Mouse (Mus musculus) kidney, embryonic 14.5 days (tissue): ENCODE data around the gene Nxph4. TPM values are rescaled to one million over a fixed set of nuclear protein-coding genes. Genes with fewer than 3 reads are reported as not detected.

Experiments used
- ATAC-seq: fragments of 200-750 bp; cut with Nextera tagmentation; 2 replicates; pipeline ENCODE4 v1.8.0; 2017; ENCODE audit warnings: moderate number of reproducible peaks, mild to moderate bottlenecking, moderate TSS enrichment, moderate library complexity; ENCODE audit not compliant: low FRiP score, low TSS enrichment
- H3K27ac ChIP-seq: fragments of 300-500 bp; sonication (generic); 2 replicates; pipeline ENCODE4 v1.5.1; 2014; ENCODE audit warnings: low read depth, mild to moderate bottlenecking, low read length, moderate library complexity, mixed read lengths
- H3K27me3 ChIP-seq: fragments of 300-500 bp; sonication (generic); 2 replicates; pipeline ENCODE4 v1.6.1; 2014; ENCODE audit warnings: mild to moderate bottlenecking, low read length; ENCODE audit not compliant: control insufficient read depth, insufficient read depth
- H3K36me3 ChIP-seq: fragments of 300-500 bp; sonication (generic); 2 replicates; pipeline ENCODE4 v1.6.1; 2014; ENCODE audit warnings: low read length, mixed read lengths; ENCODE audit not compliant: control insufficient read depth, insufficient read depth
- H3K4me1 ChIP-seq: fragments of 300-500 bp; sonication (generic); 2 replicates; pipeline ENCODE4 v1.6.1; 2014; ENCODE audit warnings: low read length, mixed read lengths; ENCODE audit not compliant: control insufficient read depth, insufficient read depth
- H3K4me2 ChIP-seq: fragments of 300-500 bp; sonication (generic); replicated peaks from 2 replicates; pipeline ENCODE4 v1.6.1; 2014; ENCODE audit warnings: low read depth, mild to moderate bottlenecking, low read length
- H3K4me3 ChIP-seq: fragments of 300-500 bp; sonication (generic); 2 replicates; pipeline ENCODE4 v1.5.1; 2014; ENCODE audit warnings: mild to moderate bottlenecking, low read length
- H3K9ac ChIP-seq: fragments of 300-500 bp; sonication (generic); 2 replicates; pipeline ENCODE4 v1.6.1; 2014; ENCODE audit warnings: low read depth, mild to moderate bottlenecking, low read length, moderate library complexity
- H3K9me3 ChIP-seq: fragments of 300-500 bp; sonication (generic); 2 replicates; pipeline ENCODE4 v1.6.1; 2016; ENCODE audit warnings: low read length; ENCODE audit not compliant: control insufficient read depth
- WGBS: fragments of 180-500 bp; shearing (Covaris S2); extraction: QIAGEN DNeasy Blood & Tissue Kit; methylation state at CpG from one replicate; pipeline ENCODE4 v1.1.7; 2014; 5-methylcytosine and 5-hydroxymethylcytosine counted together
- polyA plus RNA-seq: library from polyadenylated mRNA; unstranded; fragments of >200 nt; fragmentation: Nextera tagmentation; extraction: Ambion mirVana; gene quantifications from 2 replicates; pipeline ENCODE4 v1.2.1, GENCODE M21; 2014

Gene Nxph4
- polyA plus RNA-seq, 1 experiment from 2014 or later: 1.2 TPM

- H3K4me1 ChIP-seq: peaks cover 38% of the 10 kb centered on the region
- WGBS: 5% methylated on average over 17 of the region's 17 CpGs
- ATAC-seq: no peak
Observed at GRCm38 (mm10) chr10:127509837-127510701, 24.3 kb downstream of the Nxph4 start.

GRCm38 (mm10) chr10:127509051-127509836 lies 25.1 kb downstream of the Nxph4 start:
- peaks cover 52% of the 10 kb centered on the region for H3K27me3 ChIP-seq

More at GRCm38 (mm10) chr10:127509837-127510701, 24.3 kb downstream of the Nxph4 start:
- Histone ChIP-seq H3K9ac (no peak overlapping the region), H3K27me3 (peaks cover 61% of the 10 kb centered on the region), H3K4me2 (peak overlapping the region; percentile 58), H3K36me3 (no peaks in the 10 kb centered on the region), H3K27ac (no peak overlapping the region), H3K4me3 (peak overlapping the region; percentile 38), H3K9me3 (no peaks in the 10 kb centered on the region)

GRCm38 (mm10) chr10:127508239-127508638 lies 26.1 kb downstream of the Nxph4 start:
- H3K9ac ChIP-seq: no peak overlapping the region

More at GRCm38 (mm10) chr10:127509051-127509836, 25.1 kb downstream of the Nxph4 start:
- H3K9me3 ChIP-seq: no peaks in the 10 kb centered on the region
- H3K9ac ChIP-seq: no peak overlapping the region
- peak overlapping the region; percentile 58 for H3K4me2 ChIP-seq
- H3K4me3 ChIP-seq: peak overlapping the region; percentile 38
- peaks cover 38% of the 10 kb centered on the region for H3K4me1 ChIP-seq
- 2% methylated on average over 33 of the region's 35 CpGs for WGBS
- no peak overlapping the region for H3K27ac ChIP-seq
- H3K36me3 ChIP-seq: no peaks in the 10 kb centered on the region; the same call in 1 of the 2 replicates
- ATAC-seq: peak; percentile 65

GRCm38 (mm10) chr10:127500894-127501893 lies 33.2 kb downstream of the Nxph4 start, which contains the start of gene Stac3:
Stac3 (plus strand) TSS chr10:127501686.
- Histone ChIP-seq H3K4me3 (no peak within 1 kb of the TSS), H3K27ac (no peak within 1 kb of the TSS), H3K4me1 (no peaks in the 10 kb centered on the region), H3K4me2 (no peak within 1 kb of the TSS), H3K9ac (no peak within 1 kb of the TSS), H3K9me3 (no peaks in the 10 kb centered on the region), H3K36me3 (peaks cover 36% of the 10 kb centered on the region), H3K27me3 (no peaks in the 10 kb centered on the region)
- 0 out of 2 replicates have a peak, but pooled peaks have one; percentile 36 for ATAC-seq
- 60% methylated on average over 11 of the region's 13 CpGs for WGBS

More at GRCm38 (mm10) chr10:127508239-127508638, 26.1 kb downstream of the Nxph4 start:
- peaks cover 30% of the 10 kb centered on the region for H3K4me1 ChIP-seq
- no peaks in the 10 kb centered on the region for H3K9me3 ChIP-seq
- WGBS: 2% methylated on average over 15 of the region's 15 CpGs
- peak; percentile 2; the same call in 1 of the 2 replicates for ATAC-seq
- H3K4me3 ChIP-seq: no peak overlapping the region; the same call in 1 of the 2 replicates
- peak overlapping the region; percentile 58 for H3K4me2 ChIP-seq
- H3K27ac ChIP-seq: no peak overlapping the region
- H3K36me3 ChIP-seq: no peaks in the 10 kb centered on the region; the same call in 1 of the 2 replicates
- peaks cover 42% of the 10 kb centered on the region for H3K27me3 ChIP-seq

- no peak overlapping the region for H3K4me3 ChIP-seq
Observed at GRCm38 (mm10) chr10:127500042-127500441, 34.3 kb downstream of the Nxph4 start.

GRCm38 (mm10) chr10:127499516-127499915 lies 34.8 kb downstream of the Nxph4 start:
- H3K4me3 ChIP-seq: no peak overlapping the region
- WGBS: 35% methylated on average over 5 of the region's 5 CpGs
- H3K9ac ChIP-seq: no peak overlapping the region
- ATAC-seq: no peak
- H3K27me3 ChIP-seq: no peaks in the 10 kb centered on the region
- no peak overlapping the region for H3K27ac ChIP-seq
- H3K9me3 ChIP-seq: no peaks in the 10 kb centered on the region
- H3K4me1 ChIP-seq: no peaks in the 10 kb centered on the region
- H3K4me2 ChIP-seq: no peak overlapping the region
- H3K36me3 ChIP-seq: peaks cover 52% of the 10 kb centered on the region

More at GRCm38 (mm10) chr10:127500042-127500441, 34.3 kb downstream of the Nxph4 start:
- 81% methylated on average over 4 of the region's 4 CpGs for WGBS
- Histone ChIP-seq H3K4me2 (no peak overlapping the region), H3K27me3 (no peaks in the 10 kb centered on the region), H3K9me3 (no peaks in the 10 kb centered on the region), H3K36me3 (peaks cover 47% of the 10 kb centered on the region), H3K9ac (no peak overlapping the region), H3K27ac (no peak overlapping the region), H3K4me1 (no peaks in the 10 kb centered on the region)
- no peak for ATAC-seq

- Histone ChIP-seq H3K9ac (no peak overlapping the region), H3K4me1 (no peaks in the 10 kb centered on the region), H3K4me3 (no peak overlapping the region), H3K9me3 (no peaks in the 10 kb centered on the region), H3K27ac (no peak overlapping the region), H3K4me2 (no peak overlapping the region), H3K36me3 (peaks cover 75% of the 10 kb centered on the region), H3K27me3 (no peaks in the 10 kb centered on the region)
- no peak for ATAC-seq
- 80% methylated on average over 3 of the region's 3 CpGs for WGBS
Observed at GRCm38 (mm10) chr10:127496156-127496555, 38.2 kb downstream of the Nxph4 start.

GRCm38 (mm10) chr10:127492118-127492517 lies 42.2 kb downstream of the Nxph4 start:
- H3K27ac ChIP-seq: no peak overlapping the region
- peaks cover 63% of the 10 kb centered on the region for H3K36me3 ChIP-seq
- 88% methylated on average over 3 of the region's 3 CpGs for WGBS

More at GRCm38 (mm10) chr10:127492118-127492517, 42.2 kb downstream of the Nxph4 start:
- Histone ChIP-seq H3K4me3 (no peak overlapping the region), H3K4me2 (no peak overlapping the region), H3K27me3 (no peaks in the 10 kb centered on the region), H3K9me3 (no peaks in the 10 kb centered on the region), H3K4me1 (0 out of 2 replicates have a peak, but pooled peaks cover 4% of the 10 kb centered on the region), H3K9ac (no peak overlapping the region)
- ATAC-seq: no peak
